Comparison of ENCODE assay signal across 13 mouse cellular contexts in genomic region chr7:28902809-28903208, GRCm38 (mm10). TPM values are rescaled to one million over a fixed set of nuclear protein-coding genes. Genes with fewer than 3 reads are reported as not detected.
DNase-seq lines count a peak whose midpoint lies in the region; ATAC-seq lines count a peak whose summit lies in the region.
"Had no signal": no experiment of that assay in that cellular context is flagged by ENCODE, and none has a peak within 500 bp of the region (broad histone marks: within the 10 kb centered on the region; RNA-seq: fewer than 3 reads in every experiment).

No protein-coding gene starts in this region.

- no peak overlapping the region for H3K4me2 ChIP-seq in heart, embryonic 13.5 days
- H3K4me2 ChIP-seq in embryonic facial prominence, embryonic 15.5 days (replicated peaks): no peak overlapping the region
- no peak overlapping the region for H3K4me2 ChIP-seq in hindbrain, embryonic 14.5 days (replicated peaks)
- H3K4me2 ChIP-seq: embryonic facial prominence, embryonic 12.5 days; hindbrain, embryonic 12.5 days had no signal

- no peak for ATAC-seq in heart, embryonic 13.5 days (ENCODE audit: extremely low read depth, insufficient number of reproducible peaks, low FRiP score, low TSS enrichment)
- ATAC-seq in embryonic facial prominence, embryonic 15.5 days (ENCODE audit: insufficient number of reproducible peaks, low FRiP score, low TSS enrichment, low read depth): peak; percentile 49; the same call in 1 of the 2 replicates
- ATAC-seq in hindbrain, embryonic 14.5 days (ENCODE audit: low FRiP score): no peak

- no peak overlapping the region for H3K4me3 ChIP-seq in heart, embryonic 13.5 days
- no peak overlapping the region for H3K4me3 ChIP-seq in embryonic facial prominence, embryonic 15.5 days (replicated peaks)
- H3K4me3 ChIP-seq in hindbrain, embryonic 14.5 days (replicated peaks; ENCODE audit: low read length): no peak overlapping the region
- H3K4me3 ChIP-seq: embryonic facial prominence, embryonic 12.5 days; hindbrain, embryonic 12.5 days had no signal

- H3K27ac ChIP-seq in heart, embryonic 13.5 days (replicated peaks): peak overlapping the region; percentile 84
- H3K27ac ChIP-seq in embryonic facial prominence, embryonic 15.5 days (replicated peaks): peak overlapping the region; percentile 79
- no peak overlapping the region for H3K27ac ChIP-seq in hindbrain, embryonic 14.5 days
- H3K27ac ChIP-seq: hindbrain, embryonic 12.5 days had no signal

- DNase-seq in heart, postnatal 36 days: no peak
- DNase-seq in layer of hippocampus, adult 8-10 months (ENCODE audit: low spot score in 2 of 2): peak; percentile 59 to 78
- peak; percentile 72 to 75 for DNase-seq in right cerebral cortex, adult 2 months (ENCODE audit: low spot score in 2 of 2)
- no peak for DNase-seq in gastrocnemius, adult 8-10 months (ENCODE audit: low spot score in 2 of 2)
- DNase-seq in hindbrain, embryonic 14.5 days (ENCODE audit: low spot score): no peak
- DNase-seq: adrenal gland, postnatal 25 days; kidney, postnatal 10 days; lung, adult 2 months had no signal

- intact Hi-C loops in heart, postnatal 36 days (cut with DNase I): no loop called here

- peaks cover 38% of the 10 kb centered on the region for H3K4me1 ChIP-seq in heart, embryonic 13.5 days
- peaks cover 18% of the 10 kb centered on the region for H3K4me1 ChIP-seq in embryonic facial prominence, embryonic 15.5 days
- H3K4me1 ChIP-seq in hindbrain, embryonic 14.5 days (replicated peaks; ENCODE audit: control insufficient read depth, insufficient read depth, low read length): no peaks in the 10 kb centered on the region
- H3K4me1 ChIP-seq: embryonic facial prominence, embryonic 12.5 days; hindbrain, embryonic 12.5 days had no signal

- peaks cover 100% of the 10 kb centered on the region for H3K36me3 ChIP-seq in heart, embryonic 13.5 days
- H3K36me3 ChIP-seq in embryonic facial prominence, embryonic 15.5 days: peaks cover 100% of the 10 kb centered on the region
- peaks cover 99% of the 10 kb centered on the region for H3K36me3 ChIP-seq in hindbrain, embryonic 14.5 days (replicated peaks; ENCODE audit: control insufficient read depth, insufficient read depth)

- H3K9me3 ChIP-seq in heart, embryonic 13.5 days: no peaks in the 10 kb centered on the region
- no peaks in the 10 kb centered on the region for H3K9me3 ChIP-seq in embryonic facial prominence, embryonic 15.5 days (replicated peaks)
- H3K9me3 ChIP-seq in hindbrain, embryonic 14.5 days (ENCODE audit: control insufficient read depth, low read length): no peaks in the 10 kb centered on the region
- H3K9me3 ChIP-seq: embryonic facial prominence, embryonic 12.5 days; G1E; hindbrain, embryonic 12.5 days had no signal

- H3K27me3 ChIP-seq in heart, embryonic 13.5 days (replicated peaks): no peaks in the 10 kb centered on the region
- no peaks in the 10 kb centered on the region for H3K27me3 ChIP-seq in embryonic facial prominence, embryonic 15.5 days
- no peaks in the 10 kb centered on the region for H3K27me3 ChIP-seq in hindbrain, embryonic 14.5 days (ENCODE audit: control insufficient read depth, insufficient read depth, low read length)
- H3K27me3 ChIP-seq: embryonic facial prominence, embryonic 12.5 days; hindbrain, embryonic 12.5 days had no signal

- WGBS in heart, embryonic 13.5 days: 81% methylated on average over 3 of the region's 3 CpGs
- WGBS in embryonic facial prominence, embryonic 15.5 days: 70% methylated on average over 3 of the region's 3 CpGs
- WGBS in hindbrain, embryonic 14.5 days: 76% methylated on average over 3 of the region's 3 CpGs

- peak overlapping the region; percentile 53 for H3K9ac ChIP-seq in heart, embryonic 13.5 days
- H3K9ac ChIP-seq in embryonic facial prominence, embryonic 15.5 days: no peak overlapping the region
- H3K9ac ChIP-seq in hindbrain, embryonic 14.5 days: no peak overlapping the region
- H3K9ac ChIP-seq: embryonic facial prominence, embryonic 12.5 days; hindbrain, embryonic 12.5 days had no signal

RNA-seq across cellular contexts. Expression of gene Capn12, which starts 21.6 kb away (rescaled TPM):
- 0.15 and 0.38 TPM in 2 replicates for polyA plus RNA-seq in heart, embryonic 13.5 days (2015; fragmentation: Nextera tagmentation; extraction: Ambion mirVana)
- under 1 TPM; 0.19 to 0.27 TPM for total RNA-seq in heart, postnatal 36 days (2021)
- polyA plus RNA-seq in embryonic facial prominence, embryonic 15.5 days (2015; fragmentation: Nextera tagmentation; extraction: Ambion mirVana): 1.1 and 1.4 TPM in 2 replicates
- under 1 TPM; 0.25 to 0.61 (median 0.41) TPM for total RNA-seq in layer of hippocampus, adult 8-10 months (2022)
- under 1 TPM in 1 of 4 experiments, not detected in 3; 0.11 TPM for total RNA-seq in gastrocnemius, adult 8-10 months (2022)
- 0.09 and 0.24 TPM in 2 replicates for polyA plus RNA-seq in hindbrain, embryonic 14.5 days (2014; fragmentation: Nextera tagmentation; extraction: Ambion mirVana)

RNA-seq across cellular contexts. Expression of gene Lgals7, which starts 39.2 kb away (rescaled TPM):
- polyA plus RNA-seq in heart, embryonic 13.5 days (2015; fragmentation: Nextera tagmentation; extraction: Ambion mirVana): 1.5 and 1.6 TPM in 2 replicates
- 1 to 10 TPM in 1 of 2 experiments, under 1 TPM in 1; 0.73 to 1.4 TPM for total RNA-seq in heart, postnatal 36 days (2021)
- polyA plus RNA-seq in embryonic facial prominence, embryonic 15.5 days (2015; fragmentation: Nextera tagmentation; extraction: Ambion mirVana): 187 and 265 TPM in 2 replicates
- total RNA-seq in layer of hippocampus, adult 8-10 months (2022): not detected
- total RNA-seq in gastrocnemius, adult 8-10 months (2022): not detected
- 2.9 and 3.0 TPM in 2 replicates for polyA plus RNA-seq in hindbrain, embryonic 14.5 days (2014; fragmentation: Nextera tagmentation; extraction: Ambion mirVana)
- total RNA-seq: adrenal gland, postnatal 25 days had no signal

RNA-seq across cellular contexts. Expression of gene Actn4, which starts 59.3 kb away (rescaled TPM):
- 259 and 266 TPM in 2 replicates for polyA plus RNA-seq in heart, embryonic 13.5 days (2015; fragmentation: Nextera tagmentation; extraction: Ambion mirVana)
- 10 to 100 TPM; 69.4 to 81.8 TPM for total RNA-seq in heart, postnatal 36 days (2021)
- 321 and 328 TPM in 2 replicates for polyA plus RNA-seq in embryonic facial prominence, embryonic 15.5 days (2015; fragmentation: Nextera tagmentation; extraction: Ambion mirVana)
- total RNA-seq in layer of hippocampus, adult 8-10 months (2022): 100 to 1,000 TPM; 136 to 138 (median 137) TPM
- total RNA-seq in gastrocnemius, adult 8-10 months (2022): 10 to 100 TPM; 21.3 to 36.9 (median 28.2) TPM
- polyA plus RNA-seq in hindbrain, embryonic 14.5 days (2014; fragmentation: Nextera tagmentation; extraction: Ambion mirVana): 133 and 147 TPM in 2 replicates

Comparison
In these comparisons a context has a peak if more than half of its experiments do, and no peak if none do; other contexts are left out.
1. DNase-seq: peak in layer of hippocampus, adult 8-10 months (2 of 2) and right cerebral cortex, adult 2 months (2 of 2); none in heart, postnatal 36 days (0 of 2), gastrocnemius, adult 8-10 months (0 of 2) and hindbrain, embryonic 14.5 days (single experiment).